Mouse (Mus musculus) liver, embryonic 14.5 days (tissue): ENCODE measurements around the gene Unc80.

Source experiments
- CTCF ChIP-seq: IDR thresholded peaks from 2 replicates; pipeline ENCODE4 v1.5.1; 2016; ENCODE audit warnings: antibody characterized with exemption, low read depth, control low read depth
- EP300 ChIP-seq: IDR thresholded peaks from 2 replicates; pipeline ENCODE4 v1.6.1; 2016; ENCODE audit warnings: antibody characterized with exemption, low read depth

- TF ChIP-seq EP300: no peak
- no peak for TF ChIP-seq CTCF
Measured at GRCm38 (mm10) chr1:66431472-66431871, 36.7 kb upstream of the Unc80 start.
